ENCODE assay signal across 7 mouse cellular contexts in the genomic region with DNA sequence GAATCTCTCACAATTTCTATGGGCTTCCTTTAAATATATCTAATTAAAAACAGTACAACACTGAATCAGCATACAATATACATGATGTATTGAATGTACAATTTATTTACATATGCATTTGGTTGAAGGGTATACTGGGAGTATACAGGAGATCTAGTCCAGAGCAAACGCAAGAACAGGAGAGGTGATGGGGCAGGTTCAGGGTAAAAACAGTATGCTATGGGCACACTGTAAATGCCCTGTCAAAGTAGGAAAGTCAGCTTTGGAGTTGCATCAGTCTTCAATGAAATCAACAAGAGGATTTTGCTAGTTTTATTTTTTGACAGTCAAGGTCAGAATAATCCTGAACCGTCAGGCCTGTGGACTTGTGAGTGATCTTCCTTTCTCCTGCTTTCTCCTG. TPM values are rescaled to one million over a fixed set of nuclear protein-coding genes. Genes with fewer than 3 reads are reported as not detected.
DNase-seq lines count a peak whose midpoint lies in the region; ATAC-seq and TF ChIP-seq lines count a peak whose summit lies in the region.

No protein-coding gene starts in this region.

- ATAC-seq in lung, postnatal 0 days, result no peak
- ATAC-seq in forebrain, embryonic 11.5 days (replicated peaks; ENCODE audit: low FRiP score), result peak; percentile 31; the same call in 1 of the 2 replicates
- ATAC-seq in liver, embryonic 12.5 days, result peak; percentile 23
- ATAC-seq in stomach, embryonic 15.5 days (ENCODE audit: insufficient read depth, low FRiP score, low read depth), result 0 out of 2 replicates have a peak, but pooled peaks have one; percentile 7

- H3K4me2 ChIP-seq in lung, postnatal 0 days (replicated peaks; ENCODE audit: low read depth, low read length), result peak overlapping the region; percentile 67
- H3K4me2 ChIP-seq in forebrain, embryonic 11.5 days (ENCODE audit: low read depth, low read length, severe bottlenecking), result peak overlapping the region; percentile 46
- peak overlapping the region; percentile 79 for H3K4me2 ChIP-seq in liver, embryonic 12.5 days
- H3K4me2 ChIP-seq in stomach, embryonic 15.5 days, result peak overlapping the region; percentile 63

- TF ChIP-seq CTCF in lung, postnatal 0 days (IDR thresholded peaks at IDR 0.05), result no peak

- no peaks in the 10 kb centered on the region for H3K36me3 ChIP-seq in lung, postnatal 0 days (ENCODE audit: insufficient read depth, low read length)
- H3K36me3 ChIP-seq in forebrain, embryonic 11.5 days (ENCODE audit: control insufficient read depth, insufficient read depth, low read length), result no peaks in the 10 kb centered on the region; the same call in 1 of the 2 replicates
- H3K36me3 ChIP-seq in liver, embryonic 12.5 days, result peaks cover 4% of the 10 kb centered on the region; the same call in 1 of the 2 replicates
- H3K36me3 ChIP-seq in stomach, embryonic 15.5 days, result no peaks in the 10 kb centered on the region

- no peak overlapping the region for H3K27ac ChIP-seq in lung, postnatal 0 days (ENCODE audit: low read length)
- H3K27ac ChIP-seq in forebrain, embryonic 11.5 days (ENCODE audit: low read depth, low read length), result no peak overlapping the region
- H3K27ac ChIP-seq in liver, embryonic 12.5 days, result peak overlapping the region; percentile 84
- peak overlapping the region; percentile 86; the same call in 1 of the 2 replicates for H3K27ac ChIP-seq in stomach, embryonic 15.5 days

- no peaks in the 10 kb centered on the region for H3K27me3 ChIP-seq in lung, postnatal 0 days (replicated peaks; ENCODE audit: insufficient read depth, low read length)
- H3K27me3 ChIP-seq in forebrain, embryonic 11.5 days (ENCODE audit: control insufficient read depth, insufficient read depth, low read length), result no peaks in the 10 kb centered on the region
- H3K27me3 ChIP-seq in liver, embryonic 12.5 days (replicated peaks), result no peaks in the 10 kb centered on the region; the same call in 1 of the 2 replicates
- H3K27me3 ChIP-seq in stomach, embryonic 15.5 days (replicated peaks), result no peaks in the 10 kb centered on the region

- WGBS in lung, postnatal 0 days, result 57% methylated on average over 2 of the region's 2 CpGs
- 60% methylated on average over 2 of the region's 2 CpGs for WGBS in forebrain, embryonic 11.5 days
- 54% methylated on average over 2 of the region's 2 CpGs for WGBS in liver, embryonic 12.5 days (ENCODE audit: insufficient replicate concordance)
- WGBS in stomach, embryonic 15.5 days, result 47% methylated on average over 2 of the region's 2 CpGs

- peak overlapping the region; percentile 81 for H3K4me3 ChIP-seq in lung, postnatal 0 days (ENCODE audit: low read depth, low read length)
- H3K4me3 ChIP-seq in forebrain, embryonic 11.5 days (ENCODE audit: low read depth, low read length), result peak overlapping the region; percentile 61
- H3K4me3 ChIP-seq in liver, embryonic 12.5 days, result peak overlapping the region; percentile 77
- peak overlapping the region; percentile 78 for H3K4me3 ChIP-seq in stomach, embryonic 15.5 days (replicated peaks)

- TF ChIP-seq EP300 in lung, postnatal 0 days (IDR thresholded peaks at IDR 0.05), result no peak

- no peaks in the 10 kb centered on the region for H3K9me3 ChIP-seq in lung, postnatal 0 days (ENCODE audit: low read length)
- no peaks in the 10 kb centered on the region for H3K9me3 ChIP-seq in forebrain, embryonic 11.5 days (ENCODE audit: control insufficient read depth, low read length)
- H3K9me3 ChIP-seq in liver, embryonic 12.5 days (replicated peaks), result no peaks in the 10 kb centered on the region
- no peaks in the 10 kb centered on the region for H3K9me3 ChIP-seq in stomach, embryonic 15.5 days

- no peaks in the 10 kb centered on the region for H3K4me1 ChIP-seq in lung, postnatal 0 days (ENCODE audit: insufficient read depth, low read depth, low read length)
- no peaks in the 10 kb centered on the region for H3K4me1 ChIP-seq in forebrain, embryonic 11.5 days (replicated peaks; ENCODE audit: control insufficient read depth, insufficient read depth, low read length)
- peaks cover 18% of the 10 kb centered on the region for H3K4me1 ChIP-seq in liver, embryonic 12.5 days
- no peaks in the 10 kb centered on the region for H3K4me1 ChIP-seq in stomach, embryonic 15.5 days

- H3K9ac ChIP-seq in lung, postnatal 0 days (replicated peaks; ENCODE audit: low read depth), result peak overlapping the region; percentile 56
- H3K9ac ChIP-seq in forebrain, embryonic 11.5 days (ENCODE audit: low read length), result peak overlapping the region; percentile 82
- peak overlapping the region; percentile 77 for H3K9ac ChIP-seq in liver, embryonic 12.5 days
- peak overlapping the region; percentile 83; the same call in 1 of the 2 replicates for H3K9ac ChIP-seq in stomach, embryonic 15.5 days

- no peak for DNase-seq in lung, postnatal 0 days (ENCODE audit: low spot score)
- DNase-seq in lung, postnatal 4 days, result no peak
- DNase-seq in forebrain, embryonic 11.5 days (ENCODE audit: low spot score), result no peak
- no peak for DNase-seq in spleen, postnatal 14 days (ENCODE audit: low spot score in 2 of 2)
- DNase-seq in spleen, adult 12 weeks (ENCODE audit: low spot score), result no peak

RNA-seq across cellular contexts. Expression of a gene that starts 0.7 kb away (rescaled TPM):
- polyA plus RNA-seq in lung, postnatal 0 days (2015; fragmentation: Nextera tagmentation; extraction: Ambion mirVana), result 12.4 and 13.6 TPM in 2 replicates
- polyA plus RNA-seq in forebrain, embryonic 11.5 days (2014; fragmentation: Nextera tagmentation; extraction: Ambion mirVana), result 31.4 and 33.9 TPM in 2 replicates
- polyA plus RNA-seq in liver, embryonic 12.5 days (2016; fragmentation: Nextera tagmentation; extraction: Ambion mirVana), result 25.9 and 28.9 TPM in 2 replicates
- polyA plus RNA-seq in stomach, embryonic 15.5 days (2015; fragmentation: Nextera tagmentation; extraction: Ambion mirVana), result 30.0 and 31.9 TPM in 2 replicates

Comparison
In these comparisons a context has a peak if more than half of its experiments do, and no peak if none do; other contexts are left out.
1. H3K27ac ChIP-seq: peak in liver, embryonic 12.5 days (single experiment) and stomach, embryonic 15.5 days (single experiment); none in lung, postnatal 0 days (single experiment) and forebrain, embryonic 11.5 days (single experiment).
2. Peak in every context shown above with its lines, with median percentiles within 50 percentile points of each other: H3K4me2 ChIP-seq, H3K4me3 ChIP-seq and H3K9ac ChIP-seq.